Mouse (Mus musculus) bone marrow macrophage, adult 2 months (primary cell): ENCODE results near the gene Rhof.

Source experiments
- CTCF ChIP-seq: IDR thresholded peaks from 2 replicates; pipeline ENCODE4 v1.5.1; 2012; ENCODE audit warnings: low read depth, mild to moderate bottlenecking, low read length, moderate library complexity
- POLR2A ChIP-seq: IDR thresholded peaks from 2 replicates; pipeline ENCODE4 v1.6.1; 2012; ENCODE audit warnings: mild to moderate bottlenecking, low read depth, low read length, borderline replicate concordance

GRCm38 (mm10) chr5:123114924-123115323, 17.6 kb downstream of the Rhof start:
- TF ChIP-seq CTCF (0 out of 2 replicates have a peak, but pooled peaks have one; percentile 10), POLR2A (no peak)
